Mouse (Mus musculus) erythroblast, embryonic 14.5 days (primary cell): ENCODE data around the gene Sv2c.

Experiments used
- GATA1 ChIP-seq: IDR thresholded peaks from 2 replicates; pipeline ENCODE4 v1.6.1; 2012; ENCODE audit warnings: low read length, inconsistent platforms, mixed read lengths
- TAL1 ChIP-seq: IDR thresholded peaks from 3 replicates; pipeline ENCODE4 v1.6.1; 2012; ENCODE audit warnings: low read length, inconsistent platforms, mixed read lengths

DNA sequence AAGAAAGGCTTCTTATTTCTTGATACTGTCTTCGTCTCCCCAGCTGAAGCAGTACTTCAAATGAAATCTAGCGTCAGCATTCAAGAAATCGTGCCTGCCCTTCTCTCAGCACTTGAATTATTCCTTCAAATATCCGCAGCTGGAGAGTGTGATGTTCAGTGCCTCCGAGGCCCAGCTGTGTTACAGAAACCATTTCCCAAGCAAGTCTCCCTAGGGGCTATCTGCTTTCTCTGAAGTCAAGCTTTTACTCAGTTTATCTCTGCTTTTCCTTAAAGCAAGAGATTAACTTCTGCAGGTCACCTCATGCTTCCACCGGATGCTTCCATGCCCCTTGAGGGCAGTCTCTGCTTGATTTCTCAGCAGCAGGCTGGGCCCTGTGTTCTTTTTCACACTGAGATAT is 166.8 kb downstream of the Sv2c start:
- no peak for TF ChIP-seq TAL1
- no peak for TF ChIP-seq GATA1
